Mouse (Mus musculus): ENCODE data around the gene Gm42669.

GRCm38 (mm10) chr5:107541696-107542095, 34.3 kb downstream of the Gm42669 start:
- TF ChIP-seq POLR2A (IDR thresholded peaks at IDR 0.05; ENCODE audit: borderline replicate concordance, low read depth, low read length) (no peak), CTCF (IDR thresholded peaks at IDR 0.05; ENCODE audit: low read depth, low read length) (no peak)

All from bone marrow macrophage, adult 2 months (primary cell).